Mouse (Mus musculus): ENCODE results near the gene Gpnmb. TPM values are rescaled to one million over a fixed set of nuclear protein-coding genes. Genes with fewer than 3 reads are reported as not detected.

The Gpnmb gene
- 0.52 TPM for polyA plus RNA-seq (2014; fragmentation: Illumina TruSeq; extraction: RNeasy Lipid Tissue Mini Kit (QIAGEN cat#74804); ENCODE audit: low replicate concordance)

GRCm38 (mm10) chr6:49036275-49037267 lies at the start of gene Gpnmb:
Gene Gpnmb (plus strand): TSS chr6:49036546.

GRCm38 (mm10) chr6:49073304-49074116 lies 37.2 kb downstream of the Gpnmb start, which contains the start of gene Malsu1:
Gene Malsu1 (plus strand): TSS chr6:49073795.

Other genes starting within 250 kb of the Gpnmb start
- gene Tmem176a, start 195.6 kb upstream of the Gpnmb start, polyA plus RNA-seq (2014; fragmentation: Illumina TruSeq; extraction: RNeasy Lipid Tissue Mini Kit (QIAGEN cat#74804); ENCODE audit: low replicate concordance) = 125 TPM
- 13.8 TPM for gene Tmem176b, start 195.1 kb upstream of the Gpnmb start, polyA plus RNA-seq (2014; fragmentation: Illumina TruSeq; extraction: RNeasy Lipid Tissue Mini Kit (QIAGEN cat#74804); ENCODE audit: low replicate concordance)
- 161 TPM for gene Aoc1, start 163.7 kb upstream of the Gpnmb start, polyA plus RNA-seq (2014; fragmentation: Illumina TruSeq; extraction: RNeasy Lipid Tissue Mini Kit (QIAGEN cat#74804); ENCODE audit: low replicate concordance)
- not detected for gene 1600015I10Rik, start 106.7 kb upstream of the Gpnmb start, polyA plus RNA-seq (2014; fragmentation: Illumina TruSeq; extraction: RNeasy Lipid Tissue Mini Kit (QIAGEN cat#74804); ENCODE audit: low replicate concordance)
- gene Doxl2, start 61.6 kb upstream of the Gpnmb start, polyA plus RNA-seq (2014; fragmentation: Illumina TruSeq; extraction: RNeasy Lipid Tissue Mini Kit (QIAGEN cat#74804); ENCODE audit: low replicate concordance) = not detected
- gene Svs1, start 49.7 kb upstream of the Gpnmb start, polyA plus RNA-seq (2014; fragmentation: Illumina TruSeq; extraction: RNeasy Lipid Tissue Mini Kit (QIAGEN cat#74804); ENCODE audit: low replicate concordance) = not detected
- gene Malsu1, start 37.2 kb downstream of the Gpnmb start, polyA plus RNA-seq (2014; fragmentation: Illumina TruSeq; extraction: RNeasy Lipid Tissue Mini Kit (QIAGEN cat#74804); ENCODE audit: low replicate concordance) = 34.2 TPM
- 0.52 TPM for gene Igf2bp3, start 178.4 kb downstream of the Gpnmb start, polyA plus RNA-seq (2014; fragmentation: Illumina TruSeq; extraction: RNeasy Lipid Tissue Mini Kit (QIAGEN cat#74804); ENCODE audit: low replicate concordance)
- gene Tra2a, start 227.5 kb downstream of the Gpnmb start, polyA plus RNA-seq (2014; fragmentation: Illumina TruSeq; extraction: RNeasy Lipid Tissue Mini Kit (QIAGEN cat#74804); ENCODE audit: low replicate concordance) = 201 TPM